Mouse (Mus musculus): ENCODE results near the gene Rtn4rl1.
A peak's percentile ranks its signal among the peaks of the same experiment; 100 is the strongest.
"Not testable (repeated sequence)": the region's sequence is repeated elsewhere in the genome, so short reads cannot be mapped to it uniquely, and the experiment has no call there.

The Rtn4rl1 gene

GRCm38 (mm10) chr11:75278115-75278514, 84.5 kb downstream of the Rtn4rl1 start:
- no peak for DNase-seq (ENCODE audit: low read depth)

DNA sequence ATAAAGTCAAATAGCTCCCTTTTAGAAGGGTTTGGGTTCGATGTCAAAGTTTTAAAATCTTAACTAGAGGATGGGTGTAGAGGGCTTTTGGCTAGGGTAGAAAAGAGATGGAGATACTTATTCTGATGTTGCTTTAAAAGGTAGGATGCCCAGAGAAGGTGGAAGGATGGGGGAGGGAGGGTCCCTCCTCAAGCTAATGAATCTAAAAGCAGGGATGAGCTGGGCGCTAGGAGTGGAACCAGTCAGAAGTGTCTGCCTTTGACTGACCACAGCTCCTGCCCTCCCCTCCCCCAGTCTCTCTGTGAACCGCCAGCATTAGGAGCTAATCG, 85.4 kb downstream of the Rtn4rl1 start:
- no peak for DNase-seq (ENCODE audit: low read depth)

DNA sequence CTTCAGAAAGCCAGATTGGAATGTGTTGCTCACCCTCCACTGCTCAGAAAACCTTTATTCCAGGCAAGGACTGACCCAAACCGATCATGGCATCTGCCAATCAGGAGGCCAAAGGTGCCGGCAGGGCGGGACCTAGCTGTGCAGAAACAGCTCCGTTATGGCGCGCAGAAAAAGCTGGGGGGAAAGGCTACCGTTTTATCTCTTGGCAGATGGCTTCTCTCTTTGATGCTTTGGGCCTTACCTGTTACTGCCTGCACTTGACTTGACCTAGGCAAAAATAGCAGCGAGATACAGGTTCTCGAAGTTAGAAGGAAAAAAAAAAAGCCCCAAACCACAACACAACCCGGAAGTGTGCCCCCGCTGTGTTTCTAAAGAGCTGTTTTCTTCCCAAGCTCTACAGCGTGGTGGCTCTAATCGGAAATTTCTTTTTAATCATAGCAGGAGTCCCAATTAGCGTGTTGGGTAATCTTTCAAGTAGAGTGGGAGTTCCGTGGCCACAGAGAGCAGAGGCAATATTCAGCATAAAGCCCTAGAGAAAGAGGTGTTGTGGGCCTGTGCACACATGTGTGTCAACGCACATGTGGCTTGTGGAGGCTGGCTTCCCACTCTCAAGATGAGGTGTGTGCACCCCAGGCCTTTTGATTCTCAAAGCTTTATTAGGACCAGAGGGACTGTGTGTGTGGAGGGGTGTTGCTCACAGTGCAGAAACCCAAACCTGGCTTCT, 85.9 kb downstream of the Rtn4rl1 start:
- no peak for DNase-seq (ENCODE audit: low read depth)

GRCm38 (mm10) chr11:75280066-75280410, 86.5 kb downstream of the Rtn4rl1 start:
- DNase-seq (ENCODE audit: low read depth): no peak

DNA sequence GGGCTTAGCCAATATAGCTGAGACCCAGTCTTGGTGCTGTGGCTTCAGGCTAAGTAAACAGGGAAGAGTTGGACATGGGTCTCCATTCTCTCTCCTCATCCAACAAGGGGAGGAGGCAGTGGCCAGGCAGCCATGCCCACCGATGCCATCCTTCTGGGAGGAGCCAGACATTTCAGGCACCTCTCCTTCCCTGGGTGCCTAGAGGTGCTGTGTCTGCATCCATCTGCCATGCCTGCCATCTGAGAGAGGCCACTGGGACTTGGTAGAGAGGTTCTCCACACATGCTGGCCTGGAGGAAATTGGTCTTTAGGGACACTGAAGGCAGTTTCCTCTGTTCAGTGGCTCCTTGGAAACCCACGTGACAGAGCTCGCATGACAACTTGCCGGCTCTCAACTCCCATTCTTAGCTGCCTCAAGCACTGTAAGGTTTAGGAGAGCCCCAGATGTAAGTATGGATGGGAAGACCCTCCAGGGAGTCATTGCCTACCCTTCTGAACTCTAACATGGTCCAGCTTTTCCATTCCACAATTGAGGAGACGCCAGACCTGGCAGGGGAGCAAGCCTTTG, 86.9 kb downstream of the Rtn4rl1 start:
- DNase-seq (ENCODE audit: low read depth): no peak

DNA sequence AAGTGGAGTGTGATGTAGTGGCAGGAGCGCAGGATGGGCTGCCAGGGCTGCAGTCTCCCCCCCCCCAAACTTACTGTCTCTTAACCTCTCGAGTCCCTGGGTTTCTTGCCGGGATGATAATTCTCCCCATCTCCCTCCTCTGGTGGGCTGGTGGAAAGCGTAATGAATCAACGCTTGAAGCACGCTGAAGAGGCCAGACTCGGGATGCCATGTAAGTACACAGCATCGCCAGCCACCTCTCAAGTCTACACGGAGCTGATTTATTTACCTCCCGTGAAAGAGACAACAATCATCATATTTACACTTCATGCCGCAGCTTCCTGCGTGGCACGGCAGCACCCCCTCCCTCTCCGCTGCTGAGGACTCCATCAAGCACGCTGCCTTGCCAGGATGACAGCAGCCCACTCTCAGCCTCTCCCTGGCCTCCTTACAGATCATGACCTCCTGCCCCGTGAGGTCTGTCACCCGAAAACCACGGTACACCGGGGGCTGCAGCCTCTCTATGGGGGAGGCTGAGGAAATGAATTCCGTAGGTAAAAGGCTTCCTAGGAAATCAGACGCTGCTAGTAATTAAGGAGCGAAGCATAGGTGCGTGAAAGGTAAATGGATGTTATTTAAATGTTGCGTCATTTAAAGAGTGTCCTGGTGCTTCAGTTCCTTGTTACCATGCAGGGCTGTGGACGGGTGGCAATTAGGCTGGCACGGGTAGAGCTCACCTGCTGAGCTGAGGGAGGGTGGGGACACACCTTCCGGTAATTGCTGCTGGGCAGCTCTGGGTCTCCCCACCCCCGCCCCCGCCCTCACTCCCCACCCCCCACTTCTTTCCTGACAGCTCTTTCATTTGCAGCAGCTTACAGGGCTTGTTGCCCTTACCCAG, 88.0 kb downstream of the Rtn4rl1 start:
- DNase-seq (ENCODE audit: low read depth): no peak

DNA sequence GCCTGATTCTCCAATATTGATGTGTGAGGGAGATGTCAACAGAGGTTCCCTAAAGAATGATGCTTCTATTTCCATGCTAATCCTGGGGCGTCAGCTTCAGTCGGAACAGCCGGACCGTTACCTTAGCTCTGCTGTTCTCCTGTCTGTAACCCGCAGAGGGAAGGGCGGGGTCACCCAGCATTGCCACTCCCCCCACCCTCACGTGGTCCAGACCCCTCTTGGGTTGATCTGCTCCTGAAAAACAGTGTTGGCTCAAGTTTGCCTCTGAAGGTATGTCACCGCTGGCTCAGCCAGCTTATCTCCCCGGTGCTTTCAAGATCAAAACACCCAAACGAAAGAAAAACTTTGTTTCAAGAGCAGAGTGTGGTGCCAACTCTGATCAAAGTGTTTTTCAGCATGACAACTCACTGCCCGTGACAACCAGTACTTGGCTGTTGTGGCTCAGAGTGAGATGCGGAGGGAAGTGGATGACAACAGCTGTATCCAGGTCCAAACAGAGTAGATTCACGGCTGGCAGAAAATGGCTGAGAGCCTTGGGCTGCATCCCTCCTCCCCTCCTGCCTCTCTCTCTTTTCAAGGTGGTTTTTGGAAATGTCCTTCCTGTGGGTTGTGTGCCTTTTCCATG, 89.0 kb downstream of the Rtn4rl1 start:
- no peak for DNase-seq (ENCODE audit: low read depth)

DNA sequence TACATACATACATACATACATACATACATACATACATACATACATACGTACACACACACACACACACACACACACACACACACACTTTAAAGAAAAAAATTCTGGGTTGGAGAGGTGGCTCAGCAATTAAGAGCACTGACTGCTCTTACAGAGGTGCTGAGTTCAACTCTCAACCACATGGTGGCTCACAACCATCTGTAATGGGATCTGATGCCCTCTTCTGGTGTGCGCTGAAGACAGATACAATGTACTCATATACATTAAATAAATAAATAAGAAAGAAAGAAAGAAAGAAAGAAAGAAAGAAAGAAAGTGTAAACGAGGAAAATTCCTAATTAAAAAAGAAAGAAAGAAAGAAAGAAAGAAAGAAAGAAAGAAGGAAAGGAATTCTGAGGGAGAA, 90.2 kb downstream of the Rtn4rl1 start:
- not testable (repeated sequence) for DNase-seq (ENCODE audit: low read depth)

GRCm38 (mm10) chr11:75285893-75286467, 92.4 kb downstream of the Rtn4rl1 start:
- DNase-seq (ENCODE audit: low read depth): no peak

GRCm38 (mm10) chr11:75286868-75287267, 93.3 kb downstream of the Rtn4rl1 start:
- DNase-seq (ENCODE audit: low read depth): no peak

- no peak for DNase-seq (ENCODE audit: low read depth)
Observed at GRCm38 (mm10) chr11:75287940-75288339, 94.4 kb downstream of the Rtn4rl1 start.

- no peak for DNase-seq (ENCODE audit: low read depth)
Observed at GRCm38 (mm10) chr11:75288517-75288916, 94.9 kb downstream of the Rtn4rl1 start.

- DNase-seq (ENCODE audit: low read depth): no peak
Observed at GRCm38 (mm10) chr11:75289120-75289519, 95.5 kb downstream of the Rtn4rl1 start.

DNA sequence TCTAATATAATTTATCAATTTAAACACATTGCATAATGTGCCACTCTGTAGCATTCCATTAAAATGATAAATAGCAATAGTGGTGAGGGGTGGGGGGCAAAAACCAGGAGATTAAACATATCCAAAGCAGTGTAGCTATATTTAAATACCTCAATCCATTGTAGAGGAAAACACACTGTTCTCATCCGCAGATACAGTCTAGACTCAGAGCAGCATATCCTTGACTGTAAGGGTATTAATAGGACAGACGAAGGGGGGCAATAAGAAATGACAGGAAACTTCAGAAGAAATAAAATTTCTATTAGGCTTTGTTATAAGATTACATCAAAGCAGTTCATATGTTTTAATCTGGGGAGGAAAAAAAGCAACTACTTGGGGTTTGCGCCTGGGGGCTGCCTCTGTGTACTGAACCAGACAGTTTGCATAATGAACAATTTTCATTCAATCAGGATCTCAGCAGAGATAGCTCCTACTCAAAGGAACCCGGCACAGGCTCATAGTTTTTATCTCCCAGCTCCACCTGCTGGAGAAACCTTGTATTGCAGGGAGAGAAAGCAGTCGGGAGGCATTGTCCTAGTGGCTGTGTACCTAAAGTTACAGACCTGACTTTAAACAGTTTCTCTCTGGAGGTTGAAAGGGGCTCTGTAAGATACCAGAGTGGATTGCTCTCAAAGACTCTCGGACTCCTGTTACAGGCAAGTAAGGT, 97.1 kb downstream of the Rtn4rl1 start:
- DNase-seq (ENCODE audit: low read depth): peak; percentile 87

- no peak for DNase-seq (ENCODE audit: low read depth)
Observed at GRCm38 (mm10) chr11:75291389-75292215, 98.0 kb downstream of the Rtn4rl1 start.

- DNase-seq (ENCODE audit: low read depth): no peak
Observed at GRCm38 (mm10) chr11:75292281-75292680, 98.7 kb downstream of the Rtn4rl1 start.

GRCm38 (mm10) chr11:75293852-75294361, 100.3 kb downstream of the Rtn4rl1 start:
- no peak for DNase-seq (ENCODE audit: low read depth)

- no peak for DNase-seq (ENCODE audit: low read depth)
Observed at GRCm38 (mm10) chr11:75294862-75295261, 101.3 kb downstream of the Rtn4rl1 start.

DNA sequence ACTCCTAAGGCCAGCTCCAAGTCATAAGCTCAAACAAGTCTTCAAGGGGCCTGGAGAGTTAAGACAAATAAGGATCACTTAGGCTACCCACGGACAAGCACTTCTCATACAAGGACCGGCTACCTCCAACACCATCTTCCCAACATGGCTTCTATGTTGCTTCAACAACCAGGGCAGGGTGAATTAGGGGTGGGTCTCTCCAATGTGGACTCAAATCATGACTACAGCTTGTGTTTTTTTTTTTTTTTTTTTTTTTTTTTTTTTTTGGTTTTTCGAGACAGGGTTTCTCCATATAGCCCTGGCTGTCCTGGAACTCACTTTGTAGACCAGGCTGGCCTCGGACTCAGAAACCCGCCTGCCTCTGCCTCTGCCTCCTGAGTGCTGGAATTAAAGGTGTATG, 102.0 kb downstream of the Rtn4rl1 start:
- not testable (repeated sequence) for DNase-seq (ENCODE audit: low read depth)

DNA sequence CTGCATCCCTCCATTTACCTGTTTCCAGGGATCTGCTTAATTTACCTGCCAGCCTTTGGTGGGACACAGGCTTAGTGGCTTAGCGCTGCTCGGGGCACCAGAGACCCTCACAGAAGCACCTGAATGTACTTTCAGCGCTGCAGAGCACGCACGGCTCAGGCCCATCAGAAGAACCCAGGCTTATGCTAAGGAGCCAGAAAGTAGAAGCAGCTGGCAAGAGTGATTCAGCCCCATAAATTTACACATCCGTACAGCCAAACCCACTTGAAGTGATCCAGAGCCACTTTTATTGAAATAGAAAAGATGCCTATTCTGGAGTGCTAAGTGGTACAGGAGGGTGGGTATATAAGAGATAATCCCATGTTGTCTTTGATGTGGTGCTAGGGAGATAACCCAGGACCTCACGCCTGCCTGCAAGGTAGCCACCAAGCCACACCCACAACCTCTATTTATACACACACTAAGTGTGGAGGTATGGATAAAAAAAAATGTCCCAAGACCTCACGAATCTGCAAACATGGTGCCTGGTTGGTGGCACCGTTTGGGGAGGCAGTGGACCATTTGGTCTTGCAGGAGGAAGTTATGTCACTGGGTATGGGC, 102.9 kb downstream of the Rtn4rl1 start:
- no peak for DNase-seq (ENCODE audit: low read depth)
